Mouse (Mus musculus) forebrain, embryonic 14.5 days (tissue): Measurements from ENCODE around the gene Plxnc1. TPM values are rescaled to one million over a fixed set of nuclear protein-coding genes. Genes with fewer than 3 reads are reported as not detected.

ENCODE experiments used
- ATAC-seq: fragments of 200-750 bp; cut with Nextera tagmentation; 2 replicates; pipeline ENCODE4 v1.8.0; 2017; ENCODE audit warnings: mild to moderate bottlenecking, moderate library complexity
- DNase-seq: peaks from one replicate; pipeline ENCODE4 v3.0.0-alpha.2; 2015; ENCODE audit warnings: low spot score
- H3K27ac ChIP-seq: fragments of 300-500 bp; sonication (generic); 2 replicates; pipeline ENCODE4 v1.5.1; 2014; ENCODE audit warnings: low read depth, mild to moderate bottlenecking, control low read depth, low read length, moderate library complexity
- H3K27me3 ChIP-seq: fragments of 300-500 bp; sonication (generic); replicated peaks from 2 replicates; pipeline ENCODE4 v1.6.1; 2014; ENCODE audit warnings: low read length, control low read depth, mixed read lengths; ENCODE audit not compliant: control insufficient read depth, insufficient read depth
- H3K36me3 ChIP-seq: fragments of 300-500 bp; sonication (generic); 2 replicates; pipeline ENCODE4 v1.6.1; 2014; ENCODE audit warnings: low read length, control low read depth; ENCODE audit not compliant: control insufficient read depth, insufficient read depth
- H3K4me1 ChIP-seq: fragments of 300-500 bp; sonication (generic); 2 replicates; pipeline ENCODE4 v1.6.1; 2014; ENCODE audit warnings: antibody characterized with exemption, low read length, control low read depth; ENCODE audit not compliant: control insufficient read depth, insufficient read depth
- H3K4me2 ChIP-seq: fragments of 300-500 bp; sonication (generic); 2 replicates; pipeline ENCODE4 v1.6.1; 2014; ENCODE audit warnings: mild to moderate bottlenecking, control low read depth, low read length
- H3K4me3 ChIP-seq: fragments of 300-500 bp; sonication (generic); 2 replicates; pipeline ENCODE4 v1.5.1; 2014; ENCODE audit warnings: low read depth, low read length, control low read depth
- H3K9ac ChIP-seq: fragments of 300-500 bp; sonication (generic); 2 replicates; pipeline ENCODE4 v1.6.1; 2014; ENCODE audit warnings: mild to moderate bottlenecking, low read length, control low read depth, moderate library complexity
- H3K9me3 ChIP-seq: fragments of 300-500 bp; sonication (generic); replicated peaks from 2 replicates; pipeline ENCODE4 v1.6.1; 2016; ENCODE audit warnings: low read length, control low read depth, mixed read lengths; ENCODE audit not compliant: control insufficient read depth
- WGBS: fragments of 180-500 bp; shearing (Covaris S2); extraction: QIAGEN DNeasy Blood & Tissue Kit; methylation state at CpG from one replicate; pipeline ENCODE4 v1.1.7; 2014; 5-methylcytosine and 5-hydroxymethylcytosine counted together
- polyA plus RNA-seq: library from polyadenylated mRNA; unstranded; fragments of >200 nt; fragmentation: Nextera tagmentation; extraction: Ambion mirVana; gene quantifications from 2 replicates; pipeline ENCODE4 v1.2.1, GENCODE M21; 2014

Gene Plxnc1
- polyA plus RNA-seq, 1 experiment from 2014 or later: 14.4 TPM

GRCm38 (mm10) chr10:94800677-94801354 lies 143.8 kb downstream of the Plxnc1 start:
- Histone ChIP-seq H3K27ac (no peak overlapping the region), H3K27me3 (no peaks in the 10 kb centered on the region), H3K36me3 (peaks cover 28% of the 10 kb centered on the region), H3K9me3 (no peaks in the 10 kb centered on the region), H3K4me3 (no peak overlapping the region), H3K4me2 (no peak overlapping the region), H3K9ac (no peak overlapping the region), H3K4me1 (no peaks in the 10 kb centered on the region)
- ATAC-seq: no peak
- WGBS: 91% methylated on average over 7 of the region's 7 CpGs
- DNase-seq: no peak

- ATAC-seq (peak; percentile 44; the same call in 1 of the 2 replicates), DNase-seq (peak; percentile 25)
- Histone ChIP-seq H3K9ac (no peak overlapping the region), H3K27ac (no peak overlapping the region), H3K36me3 (peaks cover 34% of the 10 kb centered on the region), H3K9me3 (no peaks in the 10 kb centered on the region), H3K4me1 (no peaks in the 10 kb centered on the region), H3K4me2 (no peak overlapping the region), H3K27me3 (no peaks in the 10 kb centered on the region), H3K4me3 (no peak overlapping the region)
- WGBS: 8% methylated on average over 2 of the region's 2 CpGs
Measured at GRCm38 (mm10) chr10:94799485-94800239, 145.0 kb downstream of the Plxnc1 start.

- Histone ChIP-seq H3K9me3 (no peaks in the 10 kb centered on the region), H3K4me1 (no peaks in the 10 kb centered on the region), H3K36me3 (peaks cover 42% of the 10 kb centered on the region), H3K27ac (no peak overlapping the region), H3K4me2 (no peak overlapping the region), H3K9ac (no peak overlapping the region), H3K27me3 (no peaks in the 10 kb centered on the region), H3K4me3 (no peak overlapping the region)
- DNase-seq (no peak), ATAC-seq (no peak)
- 90% methylated on average over 5 of the region's 5 CpGs for WGBS
Measured at GRCm38 (mm10) chr10:94798128-94798527, 146.5 kb downstream of the Plxnc1 start.

- Histone ChIP-seq H3K36me3 (peaks cover 57% of the 10 kb centered on the region), H3K9me3 (no peaks in the 10 kb centered on the region), H3K4me1 (no peaks in the 10 kb centered on the region), H3K27me3 (no peaks in the 10 kb centered on the region), H3K4me3 (no peak overlapping the region), H3K4me2 (no peak overlapping the region), H3K27ac (no peak overlapping the region), H3K9ac (no peak overlapping the region)
- DNase-seq: peak; percentile 51
- WGBS: 79% methylated on average over 5 of the region's 5 CpGs
- ATAC-seq: peak; percentile 55; the same call in 1 of the 2 replicates
Measured at GRCm38 (mm10) chr10:94794666-94795244, 149.9 kb downstream of the Plxnc1 start.

- Histone ChIP-seq H3K4me2 (no peak overlapping the region), H3K9me3 (no peaks in the 10 kb centered on the region), H3K36me3 (peaks cover 56% of the 10 kb centered on the region), H3K9ac (no peak overlapping the region), H3K4me3 (no peak overlapping the region), H3K27ac (no peak overlapping the region), H3K27me3 (no peaks in the 10 kb centered on the region), H3K4me1 (no peaks in the 10 kb centered on the region)
- no peak for DNase-seq
- 94% methylated on average over 3 of the region's 3 CpGs for WGBS
- no peak for ATAC-seq
Measured at GRCm38 (mm10) chr10:94793914-94794313, 150.7 kb downstream of the Plxnc1 start.

- ATAC-seq (no peak), DNase-seq (no peak)
- no peak overlapping the region for H3K9ac ChIP-seq
- no peak overlapping the region for H3K4me2 ChIP-seq
- peaks cover 36% of the 10 kb centered on the region for H3K36me3 ChIP-seq
- 77% methylated on average over 3 of the region's 3 CpGs for WGBS
- no peaks in the 10 kb centered on the region for H3K27me3 ChIP-seq
- H3K4me1 ChIP-seq: no peaks in the 10 kb centered on the region
- no peaks in the 10 kb centered on the region for H3K9me3 ChIP-seq
- no peak overlapping the region for H3K4me3 ChIP-seq
- H3K27ac ChIP-seq: no peak overlapping the region
Measured at GRCm38 (mm10) chr10:94789205-94789604, 155.4 kb downstream of the Plxnc1 start.

- 70% methylated on average over 3 of the region's 3 CpGs for WGBS
- no peak for ATAC-seq
- H3K27ac ChIP-seq: no peak overlapping the region
Measured at GRCm38 (mm10) chr10:94780618-94781262, 163.9 kb downstream of the Plxnc1 start.

GRCm38 (mm10) chr10:94779319-94779718 lies 165.3 kb downstream of the Plxnc1 start:
- no peak overlapping the region for H3K27ac ChIP-seq
- DNase-seq: no peak
- H3K9ac ChIP-seq: no peak overlapping the region
- no peaks in the 10 kb centered on the region for H3K9me3 ChIP-seq
- ATAC-seq: no peak
- H3K4me3 ChIP-seq: no peak overlapping the region
- WGBS: 93% methylated on average over 4 of the region's 4 CpGs
- H3K36me3 ChIP-seq: peaks cover 5% of the 10 kb centered on the region
- no peaks in the 10 kb centered on the region for H3K4me1 ChIP-seq
- H3K4me2 ChIP-seq: no peak overlapping the region
- H3K27me3 ChIP-seq: no peaks in the 10 kb centered on the region

More at GRCm38 (mm10) chr10:94780618-94781262, 163.9 kb downstream of the Plxnc1 start:
- no peak for DNase-seq
- Histone ChIP-seq H3K4me1 (no peaks in the 10 kb centered on the region), H3K4me3 (no peak overlapping the region), H3K36me3 (peaks cover 7% of the 10 kb centered on the region; the same call in 1 of the 2 replicates), H3K4me2 (no peak overlapping the region), H3K9me3 (no peaks in the 10 kb centered on the region), H3K27me3 (no peaks in the 10 kb centered on the region), H3K9ac (no peak overlapping the region)
